Mouse (Mus musculus): ENCODE results near the gene Wbp4. TPM values are rescaled to one million over a fixed set of nuclear protein-coding genes. Genes with fewer than 3 reads are reported as not detected.

The Wbp4 gene
- polyA plus RNA-seq, 1 experiment from 2014 or later, result 39.5 TPM

DNA sequence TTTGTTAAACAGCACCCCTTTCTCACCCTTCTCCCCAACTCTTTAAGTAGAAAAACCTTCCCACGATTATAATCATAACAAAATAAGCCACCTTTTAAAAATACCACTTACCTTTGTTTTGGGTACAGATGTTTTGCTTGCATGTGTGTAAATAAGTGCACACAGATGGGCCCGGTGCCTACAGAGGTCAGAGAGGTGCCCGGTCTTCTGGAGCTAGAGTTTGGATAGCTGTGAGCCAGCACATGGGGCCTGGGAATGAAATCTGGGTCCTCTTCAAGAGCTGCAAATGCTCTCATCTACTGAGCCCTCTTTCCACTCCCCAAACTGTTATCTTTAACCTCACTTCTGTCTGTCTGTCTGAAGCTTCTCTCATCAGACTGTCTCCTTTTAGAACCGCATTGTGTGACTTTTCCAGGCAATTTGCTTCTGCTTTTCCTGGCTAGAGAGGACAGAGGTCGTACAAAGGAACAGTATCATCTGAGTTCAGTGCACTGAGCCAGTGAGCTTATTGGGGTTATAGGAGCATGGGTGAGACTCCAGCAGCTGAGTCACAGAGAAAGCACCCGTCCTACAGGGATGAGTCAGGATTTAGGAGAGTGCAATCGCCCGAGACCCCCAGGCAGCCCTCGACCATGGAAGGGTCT is 27.5 kb upstream of the Wbp4 start:
- CTCF ChIA-PET, result interaction anchor here (0.9 to 1.8 kb wide), 3 partner anchors 14 to 56 kb away, joined by 3 to 4 read pairs (median 3); no protein-coding TSS in a partner anchor
- DNase-seq (ENCODE audit: low read depth, low spot score) (no peak), ATAC-seq (no peak)
- TF ChIP-seq CTCF (IDR thresholded peaks at IDR 0.05), result no peak
- in situ Hi-C loops (cut with MboI; ENCODE audit: low pct_unique_long_range_greater_than_20kb), result no loop called here
- POLR2A ChIA-PET, result no interaction called here
- H3K27me3 ChIP-seq, result no peaks in the 10 kb centered on the region

DNA sequence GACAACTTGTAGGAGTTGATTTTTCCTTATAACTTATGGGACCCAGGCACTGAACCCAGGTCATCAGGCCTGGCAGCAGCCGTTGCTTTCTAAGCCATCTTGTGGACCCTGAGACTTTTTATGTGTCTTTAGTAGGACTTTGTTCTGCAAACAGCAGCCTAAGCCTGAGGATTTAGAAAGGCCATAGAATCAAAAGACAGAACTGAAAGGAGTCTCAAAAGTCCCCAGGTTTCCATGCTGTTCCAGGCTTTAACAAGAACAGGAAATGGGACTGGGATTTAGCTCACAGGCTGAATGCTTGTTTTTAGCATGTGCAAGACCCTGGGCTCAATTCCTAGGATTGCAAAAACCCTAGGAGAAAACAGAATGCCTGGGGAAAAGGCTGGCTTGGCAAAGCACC is 26.5 kb upstream of the Wbp4 start:
- ChIA-PET POLR2A (no interaction called here), CTCF (interaction anchor here (0.9 to 1.5 kb wide), 2 partner anchors 30 to 57 kb away, joined by 3 read pairs; no protein-coding TSS in a partner anchor)
- ATAC-seq, result no peak
- DNase-seq (ENCODE audit: low read depth, low spot score), result no peak
- H3K27me3 ChIP-seq, result no peaks in the 10 kb centered on the region
- TF ChIP-seq CTCF (IDR thresholded peaks at IDR 0.05), result no peak
- in situ Hi-C loops (cut with MboI; ENCODE audit: low pct_unique_long_range_greater_than_20kb), result no loop called here

DNA sequence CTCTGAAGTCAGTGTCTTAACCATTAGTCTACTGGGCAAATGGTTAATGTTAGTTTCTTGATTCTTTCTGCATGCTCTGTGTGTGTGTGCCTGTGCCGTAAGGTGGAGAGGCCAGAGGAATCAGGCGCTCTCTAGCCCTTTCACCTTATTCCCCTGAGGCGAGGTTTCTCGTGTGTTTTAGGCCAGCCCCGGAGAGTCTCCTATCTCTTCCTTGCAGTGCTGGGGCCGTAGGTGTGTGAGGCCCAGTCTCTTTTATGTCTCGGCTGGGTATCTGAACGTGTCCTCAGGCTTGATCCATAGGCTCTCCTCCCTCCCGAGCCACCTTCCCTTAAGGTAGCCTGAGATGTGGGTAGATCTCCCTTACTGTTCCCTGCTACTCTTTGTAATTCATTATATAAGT is 24.9 kb upstream of the Wbp4 start:
- ATAC-seq (no peak), DNase-seq (ENCODE audit: low read depth, low spot score) (no peak)
- ChIA-PET CTCF (interaction anchor here (1.7 kb wide), 1 partner anchor 51 kb away, joined by 4 read pairs; no protein-coding TSS in a partner anchor), POLR2A (no interaction called here)
- TF ChIP-seq CTCF (IDR thresholded peaks at IDR 0.05), result no peak
- in situ Hi-C loops (cut with MboI; ENCODE audit: low pct_unique_long_range_greater_than_20kb), result no loop called here
- H3K27me3 ChIP-seq, result no peaks in the 10 kb centered on the region

DNA sequence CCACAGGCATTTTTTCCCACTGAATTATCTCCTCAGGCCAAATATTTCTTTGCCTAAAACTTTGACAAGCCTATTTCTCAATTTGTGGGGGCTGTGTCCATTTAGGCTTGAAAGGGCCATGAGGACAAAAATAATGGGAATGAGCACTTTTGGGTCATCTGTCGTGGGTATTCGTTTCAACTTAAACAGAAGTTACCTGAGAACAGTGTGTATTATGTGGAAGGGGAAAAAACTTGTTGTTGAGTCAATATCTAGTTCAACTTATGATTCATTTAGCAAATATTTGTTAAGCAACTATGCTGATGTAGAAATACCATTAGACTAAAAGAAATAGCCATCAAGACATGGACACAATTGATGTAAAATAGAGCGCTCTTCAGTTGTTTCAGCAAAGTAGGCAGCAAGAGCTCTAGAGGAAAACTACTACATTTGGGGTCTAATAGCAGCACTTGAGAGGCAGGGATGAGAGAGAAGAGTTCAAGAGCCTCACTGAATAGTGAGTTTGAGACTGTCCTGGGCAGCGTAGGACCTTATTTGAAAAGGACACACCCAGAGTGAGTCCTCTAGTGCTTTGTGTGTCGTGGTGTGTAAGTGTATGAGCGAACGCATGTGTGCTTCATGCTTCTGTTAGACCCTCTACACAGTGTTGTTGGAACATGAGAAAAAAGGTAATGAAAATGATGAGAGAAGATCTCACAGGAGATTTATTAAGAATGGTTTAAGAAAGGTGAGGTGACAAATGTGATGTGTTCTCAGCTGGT is 23.1 kb upstream of the Wbp4 start:
- no peaks in the 10 kb centered on the region for H3K27me3 ChIP-seq
- in situ Hi-C loops (cut with MboI; ENCODE audit: low pct_unique_long_range_greater_than_20kb), result no loop called here
- TF ChIP-seq CTCF (IDR thresholded peaks at IDR 0.05), result no peak
- no peak for ATAC-seq
- no peak for DNase-seq (ENCODE audit: low read depth, low spot score)
- POLR2A ChIA-PET, result no interaction called here
- CTCF ChIA-PET, result no interaction called here

DNA sequence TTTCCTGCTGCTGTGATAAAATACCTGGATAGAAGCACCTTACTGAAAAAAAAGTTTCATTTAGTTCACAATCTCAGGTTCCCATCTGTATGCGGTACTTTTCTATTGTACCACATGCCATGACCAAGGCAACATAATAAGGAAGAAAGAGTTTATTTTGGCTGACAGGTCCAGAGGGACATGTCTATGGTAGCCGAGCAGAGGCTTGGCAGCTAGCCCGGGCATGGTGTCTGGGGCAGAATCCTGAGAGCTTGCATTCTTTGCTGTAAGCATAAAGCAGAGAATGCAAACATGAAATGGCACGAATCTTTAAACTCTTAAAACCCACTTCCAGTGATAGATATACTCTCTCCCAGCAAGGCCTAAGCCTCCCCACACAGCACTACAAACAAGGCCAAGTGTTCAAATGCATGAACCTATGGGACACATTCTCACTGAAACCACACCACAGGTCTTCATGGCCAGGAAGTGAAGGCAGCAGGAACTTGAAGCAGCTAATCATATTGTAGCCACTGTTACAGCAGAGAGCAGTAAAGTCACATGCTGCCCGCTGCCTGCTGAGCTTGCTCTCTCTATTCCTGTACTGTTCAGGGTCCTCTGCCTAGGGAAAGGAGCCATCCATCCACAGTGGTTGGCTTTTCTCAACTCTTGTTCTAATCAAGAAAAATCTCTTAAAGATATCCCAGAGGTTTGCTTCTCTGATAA is 22.2 kb upstream of the Wbp4 start:
- no peak for DNase-seq (ENCODE audit: low read depth, low spot score)
- CTCF ChIA-PET, result interaction anchor here (1.3 kb wide), 1 partner anchor 20 kb away, joined by 3 read pairs; no protein-coding TSS in a partner anchor
- in situ Hi-C loops (cut with MboI; ENCODE audit: low pct_unique_long_range_greater_than_20kb), result no loop called here

DNA sequence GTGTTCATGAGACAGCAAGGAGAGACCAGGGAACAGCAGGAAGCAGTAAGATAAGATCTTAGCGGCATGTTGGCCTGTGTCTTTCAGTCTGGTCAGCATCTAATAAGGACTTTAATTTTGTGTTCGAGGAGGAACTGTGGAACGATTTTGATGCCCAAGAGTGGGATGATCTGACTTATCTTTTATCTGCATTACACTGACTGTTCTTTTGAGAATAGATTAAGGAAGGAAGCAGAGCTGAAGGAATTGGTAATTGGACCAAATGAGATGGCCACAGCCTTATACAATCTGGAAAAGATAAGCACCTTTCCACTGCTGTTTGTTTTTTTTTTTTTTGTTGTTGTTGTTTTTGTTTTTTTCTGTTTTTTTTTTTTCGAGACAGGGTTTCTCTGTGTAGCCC is 19.4 kb upstream of the Wbp4 start:
- TF ChIP-seq CTCF (IDR thresholded peaks at IDR 0.05), result no peak
- ATAC-seq (no peak), DNase-seq (ENCODE audit: low read depth, low spot score) (no peak)
- ChIA-PET POLR2A (interaction anchor here (1.2 kb wide), 1 partner anchor 11 kb away, joined by 4 read pairs; no protein-coding TSS in a partner anchor), CTCF (no interaction called here)
- in situ Hi-C loops (cut with MboI; ENCODE audit: low pct_unique_long_range_greater_than_20kb), result no loop called here
- no peaks in the 10 kb centered on the region for H3K27me3 ChIP-seq

More for the DNA sequence above, 22.2 kb upstream of the Wbp4 start:
- POLR2A ChIA-PET, result no interaction called here
- no peak for TF ChIP-seq CTCF (IDR thresholded peaks at IDR 0.05)
- peak; percentile 44 for ATAC-seq
- H3K27me3 ChIP-seq, result no peaks in the 10 kb centered on the region

DNA sequence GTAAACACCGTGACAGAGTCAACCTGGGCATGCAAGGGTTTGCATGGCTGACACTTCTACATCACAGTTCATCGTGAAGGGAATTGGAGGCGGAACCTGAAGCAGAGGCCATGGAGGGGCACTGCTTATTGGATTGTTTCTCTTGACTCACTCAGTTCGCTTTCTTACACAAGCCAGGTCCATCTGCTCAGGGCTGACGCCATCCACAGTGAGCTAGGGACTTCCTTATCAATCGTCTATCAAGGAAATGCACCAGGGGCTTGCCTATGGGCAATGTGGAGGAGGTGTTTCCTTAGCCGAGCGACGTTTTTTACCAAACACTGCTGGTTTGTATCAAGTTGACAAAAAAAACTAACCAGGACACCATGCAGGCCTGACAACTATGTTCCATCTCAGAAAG is 18.0 kb upstream of the Wbp4 start:
- ATAC-seq, result no peak
- CTCF ChIA-PET, result no interaction called here
- no peaks in the 10 kb centered on the region for H3K27me3 ChIP-seq
- in situ Hi-C loops (cut with MboI; ENCODE audit: low pct_unique_long_range_greater_than_20kb), result no loop called here
- no peak for DNase-seq (ENCODE audit: low read depth, low spot score)
- POLR2A ChIA-PET, result no interaction called here
- TF ChIP-seq CTCF (IDR thresholded peaks at IDR 0.05), result no peak

DNA sequence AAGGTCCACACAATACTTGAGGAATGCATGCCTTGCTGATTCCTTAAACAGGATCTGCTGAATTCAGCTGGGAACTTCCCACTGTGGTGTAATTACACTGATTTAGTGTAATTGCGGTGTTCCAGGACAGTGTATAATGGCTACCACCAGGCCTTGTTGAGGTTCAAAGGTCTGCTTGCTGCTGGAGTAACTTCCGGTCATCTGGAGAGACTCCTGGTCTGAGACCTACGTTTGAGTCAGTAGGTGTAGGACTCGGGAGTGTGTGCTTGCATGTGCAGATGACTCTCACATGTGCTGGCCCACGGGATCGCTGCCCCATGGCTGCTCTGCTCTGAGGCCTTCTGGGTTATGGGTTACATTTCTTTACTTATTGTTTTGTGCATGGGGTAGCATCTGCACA is 13.0 kb upstream of the Wbp4 start:
- CTCF ChIA-PET, result no interaction called here
- no peaks in the 10 kb centered on the region for H3K27me3 ChIP-seq
- ATAC-seq, result no peak
- TF ChIP-seq CTCF (IDR thresholded peaks at IDR 0.05), result no peak
- POLR2A ChIA-PET, result no interaction called here
- in situ Hi-C loops (cut with MboI; ENCODE audit: low pct_unique_long_range_greater_than_20kb), result no loop called here
- no peak for DNase-seq (ENCODE audit: low read depth, low spot score)

DNA sequence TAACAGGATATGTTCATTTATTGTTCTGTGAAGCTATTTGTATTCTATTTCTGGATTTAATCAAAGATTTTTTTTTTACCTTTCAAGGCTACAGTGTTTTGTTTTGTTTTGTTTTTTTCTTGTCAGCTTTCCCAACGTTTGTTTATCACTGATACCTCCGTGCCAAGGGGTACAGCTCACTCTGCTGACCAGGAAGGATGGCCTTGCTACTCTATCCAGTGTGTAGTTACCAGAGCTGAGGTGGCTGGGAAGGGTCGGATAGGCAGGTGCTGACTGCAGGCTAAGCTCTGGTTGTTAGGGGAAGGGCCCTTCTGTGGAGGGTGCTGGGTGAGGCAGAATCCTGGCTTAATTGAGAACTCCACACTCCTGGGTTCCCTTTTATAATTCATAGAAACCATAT is 8.9 kb upstream of the Wbp4 start:
- ChIA-PET CTCF (no interaction called here), POLR2A (interaction anchor here (0.8 kb wide), 1 partner anchor 11 kb away, joined by 4 read pairs; no protein-coding TSS in a partner anchor)
- H3K27me3 ChIP-seq, result no peaks in the 10 kb centered on the region
- ATAC-seq, result no peak
- no peak for DNase-seq (ENCODE audit: low read depth, low spot score)
- in situ Hi-C loops (cut with MboI; ENCODE audit: low pct_unique_long_range_greater_than_20kb), result no loop called here
- no peak for TF ChIP-seq CTCF (IDR thresholded peaks at IDR 0.05)

DNA sequence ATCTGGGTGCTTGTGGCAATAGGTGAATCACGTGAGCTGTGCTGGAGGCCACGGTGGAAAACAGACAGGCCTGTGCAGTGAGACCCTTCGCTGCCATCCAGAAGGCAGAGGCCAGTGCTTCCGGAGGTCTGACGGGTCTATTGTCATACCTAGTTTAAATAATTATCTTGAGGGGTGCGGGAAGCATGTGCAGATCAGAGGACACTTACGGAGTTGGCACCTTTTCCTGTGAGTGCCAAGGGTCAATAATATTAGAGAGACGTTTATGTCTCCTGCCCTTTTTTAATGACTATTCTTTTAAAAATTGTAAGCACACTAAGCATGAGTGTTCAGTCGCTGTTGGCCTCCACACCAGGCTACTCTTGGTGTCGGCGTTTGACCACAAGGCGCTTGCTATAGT is 7.8 kb upstream of the Wbp4 start:
- ChIA-PET CTCF (no interaction called here), POLR2A (no interaction called here)
- in situ Hi-C loops (cut with MboI; ENCODE audit: low pct_unique_long_range_greater_than_20kb), result no loop called here
- no peak for DNase-seq (ENCODE audit: low read depth, low spot score)
- ATAC-seq, result no peak
- TF ChIP-seq CTCF (IDR thresholded peaks at IDR 0.05), result no peak
- H3K27me3 ChIP-seq, result no peaks in the 10 kb centered on the region

DNA sequence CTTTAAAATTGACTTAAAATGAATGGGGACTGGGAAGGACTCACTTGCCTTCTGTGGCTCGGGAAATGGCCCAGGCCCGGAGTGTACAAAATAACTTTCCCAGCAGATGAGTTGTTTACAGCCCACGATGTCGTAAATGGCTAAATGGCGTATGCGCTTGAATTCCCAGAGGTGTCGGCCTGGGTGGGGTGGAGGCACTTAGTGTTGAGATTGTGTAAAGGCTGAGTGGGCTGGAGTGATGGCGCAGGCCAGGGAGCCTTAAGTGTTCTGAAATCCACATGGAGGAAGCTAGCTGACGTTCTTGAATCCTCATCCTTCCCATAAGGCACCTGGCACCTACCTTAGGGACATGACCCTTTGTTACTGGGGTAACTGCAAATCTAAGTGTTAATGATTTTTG is 7.2 kb upstream of the Wbp4 start:
- no peak for TF ChIP-seq CTCF (IDR thresholded peaks at IDR 0.05)
- POLR2A ChIA-PET, result interaction anchor here (0.7 kb wide), 1 partner anchor 235 kb away, joined by 3 read pairs; no protein-coding TSS in a partner anchor
- CTCF ChIA-PET, result interaction anchor here (0.9 to 1.2 kb wide), 3 partner anchors 32 to 99 kb away, joined by 3 to 4 read pairs (median 3); partner anchors contain the start of gene Sugt1
- DNase-seq (ENCODE audit: low read depth, low spot score), result no peak
- no peaks in the 10 kb centered on the region for H3K27me3 ChIP-seq
- in situ Hi-C loops (cut with MboI; ENCODE audit: low pct_unique_long_range_greater_than_20kb), result no loop called here
- no peak for ATAC-seq
